Comparison of ENCODE assay signal across 12 mouse cellular contexts in the genomic region with DNA sequence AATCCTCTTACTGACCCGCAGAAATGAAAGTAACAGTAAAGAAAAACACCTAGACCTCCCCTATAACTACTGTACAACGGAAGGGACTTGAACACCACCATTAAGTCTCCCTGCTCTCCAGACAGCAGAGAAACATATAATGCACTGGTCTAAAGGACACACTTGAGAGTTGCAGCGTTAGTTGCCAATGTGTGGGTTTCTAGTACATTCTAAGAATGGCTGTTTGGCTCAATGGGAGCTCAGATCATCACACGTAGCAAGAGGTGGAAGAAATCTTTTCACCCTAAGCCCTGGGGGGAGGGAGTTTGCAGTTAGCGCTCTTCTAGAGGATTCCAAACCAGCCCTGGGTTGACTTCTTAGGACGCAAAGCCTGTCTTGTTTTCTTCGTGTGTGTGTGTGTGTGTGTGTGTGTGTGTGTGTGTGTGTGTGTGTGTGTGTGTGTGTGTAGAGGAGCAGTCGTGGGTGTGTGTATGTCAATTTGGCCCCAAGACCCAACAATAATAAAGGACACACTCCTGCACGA. TPM values are rescaled to one million over a fixed set of nuclear protein-coding genes. Genes with fewer than 3 reads are reported as not detected.
DNase-seq lines count a peak whose midpoint lies in the region; ATAC-seq and TF ChIP-seq lines count a peak whose summit lies in the region.
"Had no signal": no experiment of that assay in that cellular context is flagged by ENCODE, and none has a peak within 500 bp of the region (broad histone marks: within the 10 kb centered on the region; RNA-seq: fewer than 3 reads in every experiment).

No protein-coding gene starts in this region.

- peak overlapping the region; percentile 93 for H3K4me2 ChIP-seq in kidney, postnatal 0 days (ENCODE audit: low read length)
- H3K4me2 ChIP-seq in hindbrain, embryonic 15.5 days = peak overlapping the region; percentile 98
- peak overlapping the region; percentile 91 for H3K4me2 ChIP-seq in midbrain, embryonic 16.5 days (ENCODE audit: low read length)

- no peak for TF ChIP-seq CTCF in kidney, postnatal 0 days (IDR thresholded peaks at IDR 0.05; ENCODE audit: low read depth)

- no peak for ATAC-seq in kidney, postnatal 0 days (replicated peaks; ENCODE audit: low FRiP score, low read depth)
- ATAC-seq in hindbrain, embryonic 15.5 days (ENCODE audit: low FRiP score, low read depth) = no peak
- no peak for ATAC-seq in midbrain, embryonic 16.5 days

- H3K36me3 ChIP-seq in kidney, postnatal 0 days (ENCODE audit: insufficient read depth, low read length) = no peaks in the 10 kb centered on the region
- H3K36me3 ChIP-seq in embryonic facial prominence, embryonic 10.5 days (replicated peaks) = no peaks in the 10 kb centered on the region
- H3K36me3 ChIP-seq in hindbrain, embryonic 15.5 days = no peaks in the 10 kb centered on the region
- H3K36me3 ChIP-seq in midbrain, embryonic 16.5 days (ENCODE audit: control insufficient read depth, insufficient read depth, low read length) = no peaks in the 10 kb centered on the region
- H3K36me3 ChIP-seq: G1E had no signal

- peak overlapping the region; percentile 50 for H3K4me3 ChIP-seq in kidney, postnatal 0 days (replicated peaks; ENCODE audit: low read depth, low read length)
- peak overlapping the region; percentile 69 for H3K4me3 ChIP-seq in embryonic facial prominence, embryonic 10.5 days
- H3K4me3 ChIP-seq in hindbrain, embryonic 15.5 days = peak overlapping the region; percentile 54
- H3K4me3 ChIP-seq in midbrain, embryonic 16.5 days (ENCODE audit: low read depth, low read length) = peak overlapping the region; percentile 61; the same call in 1 of the 2 replicates
- H3K4me3 ChIP-seq: erythroblast, embryonic 14.5 days had no signal

- H3K9ac ChIP-seq in kidney, postnatal 0 days (ENCODE audit: low read depth, low read length) = no peak overlapping the region
- no peak overlapping the region for H3K9ac ChIP-seq in hindbrain, embryonic 15.5 days
- H3K9ac ChIP-seq in midbrain, embryonic 16.5 days (ENCODE audit: low read depth, low read length) = no peak overlapping the region
- H3K9ac ChIP-seq: liver, embryonic 14.5 days had no signal

- H3K9me3 ChIP-seq in kidney, postnatal 0 days (replicated peaks; ENCODE audit: low read length) = no peaks in the 10 kb centered on the region
- H3K9me3 ChIP-seq in embryonic facial prominence, embryonic 10.5 days = no peaks in the 10 kb centered on the region
- no peaks in the 10 kb centered on the region for H3K9me3 ChIP-seq in hindbrain, embryonic 15.5 days
- H3K9me3 ChIP-seq in midbrain, embryonic 16.5 days (replicated peaks; ENCODE audit: control insufficient read depth, low read length, poor library complexity, severe bottlenecking) = no peaks in the 10 kb centered on the region

- H3K27me3 ChIP-seq in kidney, postnatal 0 days (ENCODE audit: insufficient read depth, low read length) = peaks cover 56% of the 10 kb centered on the region
- H3K27me3 ChIP-seq in embryonic facial prominence, embryonic 10.5 days (replicated peaks; ENCODE audit: low read depth, poor library complexity, severe bottlenecking) = peaks cover 89% of the 10 kb centered on the region
- H3K27me3 ChIP-seq in hindbrain, embryonic 15.5 days = peaks cover 52% of the 10 kb centered on the region
- H3K27me3 ChIP-seq in midbrain, embryonic 16.5 days (ENCODE audit: control insufficient read depth, insufficient read depth, low read depth, low read length) = peaks cover 44% of the 10 kb centered on the region

- WGBS in kidney, postnatal 0 days = 14% methylated on average over 9 of the region's 9 CpGs
- WGBS in embryonic facial prominence, embryonic 10.5 days = under 1% methylated on average over 9 of the region's 9 CpGs
- 3% methylated on average over 9 of the region's 9 CpGs for WGBS in hindbrain, embryonic 15.5 days
- WGBS in midbrain, embryonic 16.5 days = 2% methylated on average over 9 of the region's 9 CpGs

- no peak overlapping the region for H3K27ac ChIP-seq in kidney, postnatal 0 days
- H3K27ac ChIP-seq in embryonic facial prominence, embryonic 10.5 days (replicated peaks) = no peak overlapping the region
- no peak overlapping the region for H3K27ac ChIP-seq in hindbrain, embryonic 15.5 days (replicated peaks)
- H3K27ac ChIP-seq in midbrain, embryonic 16.5 days (ENCODE audit: low read length) = no peak overlapping the region
- H3K27ac ChIP-seq: liver, embryonic 14.5 days had no signal

- H3K4me1 ChIP-seq in kidney, postnatal 0 days (replicated peaks; ENCODE audit: insufficient read depth, low read length) = peaks cover 18% of the 10 kb centered on the region
- peaks cover 58% of the 10 kb centered on the region for H3K4me1 ChIP-seq in embryonic facial prominence, embryonic 10.5 days
- H3K4me1 ChIP-seq in hindbrain, embryonic 15.5 days (replicated peaks) = peaks cover 40% of the 10 kb centered on the region
- peaks cover 31% of the 10 kb centered on the region for H3K4me1 ChIP-seq in midbrain, embryonic 16.5 days (ENCODE audit: control insufficient read depth, insufficient read depth, low read length)

- DNase-seq in kidney, postnatal 0 days (ENCODE audit: low spot score) = no peak
- no peak for DNase-seq in kidney, postnatal 10 days
- peak; percentile 45 for DNase-seq in embryonic facial prominence, embryonic 10.5 days (ENCODE audit: low spot score)
- no peak for DNase-seq in adrenal gland, adult (ENCODE audit: inconsistent age in 2 of 2, low spot score in 1 of 2)
- no peak for DNase-seq in gastrocnemius, adult 18-20 months (ENCODE audit: low spot score)
- DNase-seq in right cerebral cortex, postnatal 10 days (ENCODE audit: low spot score in 2 of 2) = no peak
- DNase-seq: thymus, postnatal 25 days had no signal

RNA-seq across cellular contexts. Expression of a gene that starts 2.7 kb away (rescaled TPM):
- polyA plus RNA-seq in kidney, postnatal 0 days (2015; fragmentation: Nextera tagmentation; extraction: Ambion mirVana) = 31.5 and 31.7 TPM in 2 replicates
- polyA plus RNA-seq in embryonic facial prominence, embryonic 10.5 days (2016; fragmentation: Nextera tagmentation; extraction: Ambion mirVana) = 5.3 and 6.7 TPM in 2 replicates
- 21.9 and 30.8 TPM in 2 replicates for polyA plus RNA-seq in hindbrain, embryonic 15.5 days (2015; fragmentation: Nextera tagmentation; extraction: Ambion mirVana)
- 5.6 and 5.8 TPM in 2 replicates for polyA plus RNA-seq in midbrain, embryonic 16.5 days (2015; fragmentation: Nextera tagmentation; extraction: Ambion mirVana)
- 10 to 100 TPM; 11.4 to 71.8 TPM for total RNA-seq in gastrocnemius, adult 18-20 months (2021)
- polyA plus RNA-seq: G1E had no signal

RNA-seq across cellular contexts. Expression of a gene that starts 30.2 kb away (rescaled TPM):
- polyA plus RNA-seq in kidney, postnatal 0 days (2015; fragmentation: Nextera tagmentation; extraction: Ambion mirVana) = 0.28 and 0.49 TPM in 2 replicates
- 0.19 and 0.36 TPM in 2 replicates for polyA plus RNA-seq in embryonic facial prominence, embryonic 10.5 days (2016; fragmentation: Nextera tagmentation; extraction: Ambion mirVana)
- not detected in 2 replicates for polyA plus RNA-seq in hindbrain, embryonic 15.5 days (2015; fragmentation: Nextera tagmentation; extraction: Ambion mirVana)
- polyA plus RNA-seq in midbrain, embryonic 16.5 days (2015; fragmentation: Nextera tagmentation; extraction: Ambion mirVana) = not detected in 2 replicates
- total RNA-seq in gastrocnemius, adult 18-20 months (2021) = 1 to 10 TPM; 3.0 to 4.0 TPM
- total RNA-seq: G1E had no signal
- polyA plus RNA-seq: erythroblast, embryonic 14.5 days; G1E had no signal
